Mouse (Mus musculus) thymus, adult 2 months (tissue): ENCODE measurements around the gene Ppt2.

Source experiments
- CTCF ChIP-seq: fragments of 200-500 bp; IDR thresholded peaks from 2 replicates; pipeline ENCODE4 v1.5.1; 2012; ENCODE audit warnings: mild to moderate bottlenecking, control low read depth, low read length, moderate library complexity, borderline replicate concordance; ENCODE audit not compliant: control insufficient read depth, poor library complexity, insufficient read depth; ENCODE audit errors: extremely low read depth
- POLR2A ChIP-seq: fragments of 200-500 bp; IDR thresholded peaks from 2 replicates; pipeline ENCODE4 v1.6.1; 2012; ENCODE audit warnings: mild to moderate bottlenecking, low read length, control low read depth, moderate library complexity; ENCODE audit not compliant: control insufficient read depth, poor library complexity, insufficient read depth; ENCODE audit errors: extremely low read depth

DNA sequence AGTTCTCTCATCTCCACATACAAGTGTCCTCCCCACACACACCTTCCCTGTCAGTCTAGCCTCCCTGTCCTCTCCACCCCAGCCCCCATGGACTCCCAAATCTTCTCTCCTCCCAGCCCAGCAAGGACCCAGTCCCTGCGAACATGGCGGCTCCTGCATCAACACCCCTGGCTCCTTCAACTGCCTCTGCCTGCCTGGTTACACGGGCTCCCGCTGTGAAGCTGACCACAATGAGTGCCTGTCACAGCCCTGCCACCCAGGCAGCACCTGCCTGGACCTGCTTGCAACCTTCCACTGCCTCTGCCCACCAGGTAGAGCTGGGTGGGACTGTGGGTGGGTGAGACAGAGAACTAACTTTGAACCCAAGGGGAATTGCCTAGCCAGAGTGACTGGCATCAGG, 58.4 kb downstream of the Ppt2 start:
- no peak for TF ChIP-seq CTCF
- no peak for TF ChIP-seq POLR2A
